Mouse (Mus musculus) mouse embryonic stem cell (cell line): Measurements from ENCODE around the gene Unc5c.

Experiments used
- in situ Hi-C, 2 experiments: fragments of 300-500 bp; cut with MboI; formaldehyde crosslinking; loops; 1 replicate in 1 of 2; 3 replicates in 1 of 2; pipeline ENCODE4 v1.14.3; 2019 to 2020; ENCODE audit warnings: low sequenced_read_pairs in 2 of 2, low pct_unique_long_range_greater_than_20kb in 1 of 2, mixed read lengths in 1 of 2; ENCODE audit not compliant: unreplicated experiment in 1 of 2

Gene Unc5c

GRCm38 (mm10) chr3:141501845-141502505 is 37.0 kb downstream of the Unc5c start:
- in situ Hi-C loops = no loop called here

GRCm38 (mm10) chr3:141503331-141503730 is 38.3 kb downstream of the Unc5c start:
- in situ Hi-C loops = no loop called here

- in situ Hi-C loops = no loop called here
Measured at GRCm38 (mm10) chr3:141509772-141510171, 44.8 kb downstream of the Unc5c start.

- in situ Hi-C loops = no loop called here
Measured at GRCm38 (mm10) chr3:141511253-141512038, 46.4 kb downstream of the Unc5c start.

- in situ Hi-C loops = no loop called here
Measured at GRCm38 (mm10) chr3:141528751-141529150, 63.7 kb downstream of the Unc5c start.

GRCm38 (mm10) chr3:141529599-141529998 is 64.6 kb downstream of the Unc5c start:
- in situ Hi-C loops = no loop called here

- in situ Hi-C loops = no loop called here
Measured at GRCm38 (mm10) chr3:141533861-141534260, 68.8 kb downstream of the Unc5c start.

- in situ Hi-C loops = no loop called here
Measured at GRCm38 (mm10) chr3:141536857-141537256, 71.8 kb downstream of the Unc5c start.

- in situ Hi-C loops = no loop called here
Measured at GRCm38 (mm10) chr3:141538120-141538519, 73.1 kb downstream of the Unc5c start.

GRCm38 (mm10) chr3:141540749-141541148 is 75.7 kb downstream of the Unc5c start:
- in situ Hi-C loops = no loop called here

- in situ Hi-C loops = no loop called here
Measured at GRCm38 (mm10) chr3:141547341-141547814, 82.4 kb downstream of the Unc5c start.

- in situ Hi-C loops = no loop called here
Measured at GRCm38 (mm10) chr3:141549661-141550060, 84.6 kb downstream of the Unc5c start.

- in situ Hi-C loops = no loop called here
Measured at GRCm38 (mm10) chr3:141552960-141553359, 87.9 kb downstream of the Unc5c start.

GRCm38 (mm10) chr3:141557072-141557471 is 92.1 kb downstream of the Unc5c start:
- in situ Hi-C loops = no loop called here

GRCm38 (mm10) chr3:141575076-141575688 is 110.2 kb downstream of the Unc5c start:
- in situ Hi-C loops = no loop called here

- in situ Hi-C loops = no loop called here
Measured at GRCm38 (mm10) chr3:141577382-141577781, 112.4 kb downstream of the Unc5c start.

- in situ Hi-C loops = no loop called here
Measured at GRCm38 (mm10) chr3:141581190-141581891, 116.3 kb downstream of the Unc5c start.

GRCm38 (mm10) chr3:141581892-141582214 is 116.8 kb downstream of the Unc5c start:
- in situ Hi-C loops = no loop called here

GRCm38 (mm10) chr3:141583180-141583579 is 118.2 kb downstream of the Unc5c start:
- in situ Hi-C loops = no loop called here
